Mouse (Mus musculus) hindlimb bud, embryonic 11.5 days (tissue): ENCODE results near the gene Ctsj.
"Not testable (repeated sequence)": the region's sequence is repeated elsewhere in the genome, so short reads cannot be mapped to it uniquely, and the experiment has no call there.

ENCODE experiments used
- DNase-seq: peaks from one replicate; pipeline ENCODE4 v3.0.0-alpha.2; 2012; ENCODE audit warnings: low read depth, low spot score; ENCODE audit errors: extremely low spot score

Ctsj gene

GRCm38 (mm10) chr13:61005859-61006258 is at the start of gene Ctsj:
TSS of gene Ctsj (minus strand) at chr13:61005959.
- DNase-seq: no peak

GRCm38 (mm10) chr13:61040531-61040930 is 34.8 kb upstream of the Ctsj start, which contains the start of gene Ctsq:
TSS of gene Ctsq (minus strand) at chr13:61040631.
- no peak for DNase-seq

- no peak for DNase-seq
Measured at GRCm38 (mm10) chr13:61022785-61023184, 17.0 kb upstream of the Ctsj start.

GRCm38 (mm10) chr13:61021844-61022243 is 16.1 kb upstream of the Ctsj start:
- no peak for DNase-seq

GRCm38 (mm10) chr13:61010171-61010570 is 4.4 kb upstream of the Ctsj start:
- no peak for DNase-seq

GRCm38 (mm10) chr13:60997600-60997999 is 8.2 kb downstream of the Ctsj start:
- DNase-seq: no peak

- not testable (repeated sequence) for DNase-seq
Measured at GRCm38 (mm10) chr13:60986915-60987314, 18.8 kb downstream of the Ctsj start.

- not testable (repeated sequence) for DNase-seq
Measured at GRCm38 (mm10) chr13:60972319-60972718, 33.4 kb downstream of the Ctsj start.

- DNase-seq: not testable (repeated sequence)
Measured at GRCm38 (mm10) chr13:60963985-60964384, 41.8 kb downstream of the Ctsj start.

- no peak for DNase-seq
Measured at GRCm38 (mm10) chr13:60961706-60962105, 44.1 kb downstream of the Ctsj start.
